Mouse (Mus musculus) frontal cortex, postnatal 25 days (tissue): ENCODE data around the gene Gdpd2.
A peak's percentile ranks its signal among the peaks of the same experiment; 100 is the strongest.

Experiments used
- DNase-seq, 2 experiments: peaks; one replicate each; pipeline ENCODE4 v3.0.0; 2022; ENCODE audit warnings: low spot score in 2 of 2

The Gdpd2 gene

GRCm38 (mm10) chrX:100729665-100730188 is at the start of gene Gdpd2:
Gene Gdpd2, plus strand, starts transcription at chrX:100729873.
- no peak for DNase-seq

DNA sequence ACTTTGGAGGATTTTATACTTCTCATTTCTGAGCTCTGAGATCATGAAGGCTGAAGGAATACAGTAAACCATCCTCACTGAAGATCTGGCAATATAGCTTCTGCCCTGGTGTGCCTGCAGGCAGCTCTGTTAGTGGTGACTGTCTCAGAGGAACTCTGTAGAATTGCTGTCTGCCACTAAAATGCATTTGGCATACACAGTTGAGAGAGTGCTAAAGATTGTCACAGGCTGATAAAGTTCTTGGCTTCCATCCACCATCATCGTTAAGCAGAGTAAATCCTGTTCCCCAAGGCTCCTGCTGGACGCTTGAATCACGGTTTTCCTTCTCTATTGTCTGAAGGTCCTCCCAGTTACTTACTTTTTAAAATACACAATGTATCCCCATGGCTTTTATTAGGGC is 43.1 kb upstream of the Gdpd2 start:
- DNase-seq = no peak

DNA sequence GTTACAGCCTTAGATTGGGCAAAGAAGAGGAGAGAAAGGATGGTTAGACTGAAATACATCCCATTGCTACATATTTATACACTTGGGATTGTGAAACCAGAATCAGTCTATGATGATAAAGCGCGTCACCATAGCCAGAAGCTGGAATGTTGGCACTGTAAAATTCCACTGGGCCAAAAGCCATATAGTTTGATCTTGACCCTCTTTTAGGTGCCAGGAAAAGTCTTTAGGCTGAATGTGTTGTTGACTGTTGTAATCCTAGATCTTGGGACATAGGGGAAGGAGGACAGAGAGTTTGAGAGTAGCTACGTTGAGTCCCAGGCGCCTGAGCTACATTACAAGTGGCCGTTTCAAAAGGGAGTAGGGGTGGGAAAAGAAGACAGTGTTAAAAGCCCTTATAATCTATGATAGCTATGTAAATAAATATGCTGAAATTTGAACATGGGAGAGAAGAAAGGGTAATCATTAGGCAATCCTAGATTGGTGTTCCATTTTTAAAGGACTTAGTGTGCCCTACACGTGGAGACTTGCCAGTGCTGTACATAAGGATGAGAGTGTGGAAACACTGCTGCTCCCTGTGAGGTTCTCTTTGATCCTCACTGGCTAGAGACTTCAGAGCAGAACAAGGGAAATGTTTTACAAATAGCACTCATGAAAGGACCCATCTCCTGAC is 42.2 kb upstream of the Gdpd2 start:
- no peak for DNase-seq

DNA sequence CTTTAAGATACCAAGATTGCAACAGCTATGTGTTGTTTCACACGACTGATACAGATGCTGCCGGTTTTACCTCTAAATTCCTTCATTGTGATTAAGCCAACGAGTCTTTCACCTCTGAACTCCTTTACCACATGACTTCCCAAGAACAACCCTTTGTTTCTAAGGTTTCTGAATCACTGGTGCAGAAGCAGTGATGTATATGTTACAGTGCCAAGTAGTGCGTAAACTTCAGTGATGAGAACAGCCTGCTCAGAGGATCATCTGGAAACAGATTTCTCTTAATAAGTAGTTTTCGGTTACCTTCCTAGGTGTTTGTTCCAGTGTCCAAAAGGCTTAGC is 41.7 kb upstream of the Gdpd2 start:
- no peak for DNase-seq

- no peak for DNase-seq
Observed at GRCm38 (mm10) chrX:100696776-100697175, 32.9 kb upstream of the Gdpd2 start.

- no peak for DNase-seq
Observed at GRCm38 (mm10) chrX:100708032-100708431, 21.6 kb upstream of the Gdpd2 start.

DNA sequence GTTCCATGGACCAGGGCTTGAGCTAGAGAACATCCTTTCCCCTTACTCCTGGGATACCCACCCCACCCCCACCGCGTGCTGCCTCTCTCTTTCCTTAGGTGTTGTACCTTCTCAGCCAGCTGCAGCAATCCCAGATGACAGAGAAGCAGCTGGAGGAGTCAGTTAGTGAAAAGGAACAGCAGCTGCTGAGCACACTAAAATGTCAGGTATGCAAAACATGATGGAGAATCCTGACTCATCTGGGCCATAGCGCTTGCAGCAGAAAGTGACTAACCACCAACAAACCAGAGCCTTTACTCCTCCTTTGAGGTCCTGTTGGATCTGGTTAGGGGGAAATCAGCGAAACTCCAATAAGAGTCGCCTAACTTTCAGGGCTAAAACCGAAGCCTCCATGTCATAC is 13.5 kb upstream of the Gdpd2 start:
- DNase-seq = no peak

DNA sequence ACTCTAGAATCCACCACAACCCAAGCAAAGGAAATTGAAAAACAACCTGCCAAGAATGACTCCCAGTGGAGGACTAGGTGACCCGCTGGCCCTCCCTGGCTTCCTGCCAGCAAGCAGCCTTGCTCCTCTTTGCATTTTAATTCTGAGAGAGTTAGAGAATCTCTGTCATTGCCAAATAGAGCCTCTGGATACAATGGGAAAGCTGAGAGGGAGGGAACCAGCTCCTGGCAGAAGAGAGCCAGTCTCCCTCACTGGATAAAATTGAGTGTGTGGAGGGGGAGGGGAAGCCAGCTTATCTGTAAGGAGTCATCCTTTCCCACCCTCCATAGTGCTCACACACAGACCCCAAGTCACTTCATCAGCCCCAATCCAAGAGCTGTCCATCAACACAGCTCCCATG is 726 bp upstream of the Gdpd2 start:
- DNase-seq = no peak

DNA sequence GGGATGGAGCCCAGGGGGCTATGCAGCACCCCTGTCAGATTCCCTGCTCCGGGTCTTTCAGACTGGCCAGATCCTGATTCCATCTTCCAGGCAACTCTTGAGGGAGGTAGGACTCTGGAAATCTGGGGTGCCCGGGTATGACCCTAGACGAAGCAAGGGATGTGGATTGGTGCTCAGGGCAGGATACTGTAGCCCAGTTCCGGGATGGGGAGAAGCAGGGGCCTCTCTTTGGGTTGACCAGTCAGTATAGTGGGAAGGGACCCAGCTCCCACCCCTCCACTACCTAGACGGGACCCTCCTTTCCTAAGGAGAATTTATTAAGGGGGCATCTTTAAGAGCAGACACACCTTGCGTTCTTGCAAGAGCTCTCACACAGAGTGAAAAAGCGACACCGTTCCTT is 593 bp downstream of the Gdpd2 start:
- no peak for DNase-seq

DNA sequence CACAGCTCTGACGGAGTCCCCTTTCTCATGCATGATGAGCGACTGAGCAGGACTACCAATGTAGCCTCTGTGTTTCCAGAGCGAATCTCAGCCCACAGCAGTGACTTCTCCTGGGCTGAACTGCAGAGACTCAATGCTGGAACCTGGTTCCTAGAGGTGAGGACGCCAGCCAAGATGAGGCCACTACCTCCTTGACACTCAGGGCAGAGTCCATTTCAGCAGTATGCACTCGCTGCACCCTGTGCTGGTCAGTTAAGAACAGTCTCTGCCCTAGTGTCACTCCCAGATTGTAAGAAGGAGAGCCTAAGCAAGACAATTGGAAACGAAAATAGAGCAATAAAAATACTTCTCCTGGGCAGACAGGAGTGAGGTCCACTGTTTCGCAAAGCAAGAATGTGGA is 4.7 kb downstream of the Gdpd2 start:
- no peak for DNase-seq

GRCm38 (mm10) chrX:100738918-100739317 is 9.2 kb downstream of the Gdpd2 start:
- peak; percentile 33 to 49 for DNase-seq

GRCm38 (mm10) chrX:100739443-100739842 is 9.8 kb downstream of the Gdpd2 start:
- DNase-seq = no peak

DNA sequence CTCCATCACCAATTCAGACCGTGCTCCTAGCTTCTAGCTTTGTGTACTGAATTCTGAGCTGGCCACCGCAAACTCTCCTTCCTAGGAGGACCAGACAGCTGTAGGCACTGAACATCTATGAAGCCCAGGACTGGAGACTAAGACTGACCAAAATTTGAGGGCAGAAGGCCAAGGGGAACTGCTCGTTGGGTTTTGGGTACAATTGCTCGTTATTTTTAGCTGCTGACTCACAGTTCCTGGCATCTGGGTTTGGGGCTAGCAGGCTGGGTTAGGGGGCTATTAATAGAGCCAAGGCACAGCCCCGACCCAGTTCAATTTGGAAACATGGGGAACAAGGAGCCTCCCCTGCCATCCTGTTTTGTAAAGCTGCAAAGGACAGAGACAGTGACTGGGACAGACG is 11.1 kb downstream of the Gdpd2 start:
- DNase-seq = no peak

- DNase-seq = peak; percentile 62 to 77
Observed at GRCm38 (mm10) chrX:100741940-100742339, 12.3 kb downstream of the Gdpd2 start.

GRCm38 (mm10) chrX:100765855-100766254 is 36.2 kb downstream of the Gdpd2 start:
- DNase-seq = no peak

DNA sequence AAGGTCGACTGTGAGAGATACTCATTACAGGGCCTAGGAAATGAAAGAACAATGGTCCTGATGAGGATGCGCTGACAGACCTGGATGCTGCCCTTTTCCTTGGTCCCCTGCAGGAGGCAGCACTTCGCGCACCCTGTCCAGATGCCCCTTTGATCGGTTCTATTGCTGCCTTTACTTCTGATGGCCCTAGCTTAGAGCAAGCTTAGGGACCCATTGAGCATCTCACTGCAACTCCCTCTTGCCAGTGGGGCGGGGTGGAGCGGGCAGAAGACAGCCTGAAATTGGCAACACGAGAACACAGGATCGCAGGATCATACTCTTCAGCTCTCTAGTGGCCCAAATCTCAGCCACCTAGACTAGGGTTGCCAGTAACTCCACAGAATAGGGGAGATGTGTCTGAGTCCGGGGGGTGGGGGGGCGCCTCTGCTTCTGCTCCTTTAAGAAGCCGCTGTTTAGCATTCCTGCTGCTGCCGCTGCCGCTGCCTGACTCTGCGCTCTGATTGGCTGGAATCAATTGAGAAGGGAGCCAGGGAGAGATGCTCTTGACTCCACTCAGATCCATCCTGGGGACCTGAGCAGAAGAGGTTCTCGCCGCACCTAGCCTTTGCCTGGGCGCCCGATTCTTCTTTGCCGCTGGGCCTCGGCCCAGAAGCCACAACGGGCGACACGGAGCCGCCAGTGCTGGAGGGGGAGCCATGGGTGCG is 37.7 kb downstream of the Gdpd2 start, which contains the start of gene Dlg3:
Gene Dlg3, plus strand, starts transcription at position 542 of the 704 bp plus-strand sequence.
- DNase-seq = peak; percentile 20 to 46

GRCm38 (mm10) chrX:100767885-100768626 is 38.4 kb downstream of the Gdpd2 start:
- DNase-seq = no peak

- DNase-seq = no peak
Observed at GRCm38 (mm10) chrX:100769281-100769680, 39.6 kb downstream of the Gdpd2 start.

DNA sequence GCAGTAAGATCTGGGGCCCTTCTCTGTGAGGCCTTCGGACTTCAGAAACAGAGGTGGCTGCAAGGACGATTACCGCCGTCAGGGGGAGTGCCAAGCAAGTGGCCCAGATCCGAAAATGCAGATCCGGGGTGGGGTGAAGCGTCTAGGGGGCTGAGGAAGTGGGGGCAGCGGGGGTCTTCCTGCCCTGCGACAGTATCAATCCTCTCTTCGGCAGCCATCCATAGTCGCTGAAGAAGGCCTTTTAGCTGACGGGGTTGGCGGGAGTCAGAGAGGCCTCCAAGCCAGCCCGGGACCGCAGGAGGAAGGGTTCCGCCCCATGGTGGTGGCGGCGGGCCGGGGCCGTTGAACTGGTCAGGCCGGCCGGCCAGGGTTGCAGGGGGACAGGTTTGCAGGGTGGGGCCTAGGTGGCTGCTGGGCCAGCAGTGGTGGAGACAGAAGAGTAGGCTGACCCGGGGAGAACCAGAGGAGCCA is 44.7 kb downstream of the Gdpd2 start:
- no peak for DNase-seq

GRCm38 (mm10) chrX:100775405-100775804 is 45.7 kb downstream of the Gdpd2 start:
- no peak for DNase-seq

DNA sequence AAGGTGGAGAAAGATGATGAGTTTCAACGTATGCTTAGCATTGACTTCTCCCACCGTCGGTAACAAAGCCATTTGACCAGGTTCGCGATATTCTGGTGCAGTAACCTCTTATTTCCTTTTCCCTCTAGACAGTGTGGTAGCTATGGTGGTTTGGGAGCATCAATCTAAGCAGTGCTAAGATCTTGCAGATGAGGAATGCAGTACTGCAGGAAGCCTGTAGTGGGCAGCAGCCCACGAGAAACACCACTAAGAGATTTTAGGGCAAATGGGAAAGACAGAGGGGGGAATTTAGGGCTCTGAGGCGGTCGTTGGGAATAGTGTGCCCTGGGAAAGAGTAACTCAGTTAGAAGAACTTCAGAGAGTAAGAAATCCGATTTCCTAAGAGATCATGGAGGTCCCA is 46.8 kb downstream of the Gdpd2 start:
- DNase-seq = peak in 1 of 2 experiments; percentile 47

GRCm38 (mm10) chrX:100776985-100777654 is 47.4 kb downstream of the Gdpd2 start:
- DNase-seq = no peak
